Mouse (Mus musculus) cortical plate, adult 2 months (tissue): Measurements from ENCODE around the gene Rbm3. TPM values are rescaled to one million over a fixed set of nuclear protein-coding genes. Genes with fewer than 3 reads are reported as not detected.
A peak's percentile ranks its signal among the peaks of the same experiment; 100 is the strongest.
"Not testable (repeated sequence)": the region's sequence is repeated elsewhere in the genome, so short reads cannot be mapped to it uniquely, and the experiment has no call there.

Experiments used
- H3K27ac ChIP-seq: fragments of 200-500 bp; 2 replicates; pipeline ENCODE4 v1.5.1; 2012; ENCODE audit warnings: low read length, control low read depth, inconsistent platforms; ENCODE audit not compliant: insufficient read depth
- H3K4me1 ChIP-seq: fragments of 200-500 bp; 2 replicates; pipeline ENCODE4 v1.6.1; 2011; ENCODE audit warnings: low read length; ENCODE audit not compliant: control insufficient read depth, insufficient read depth
- H3K4me3 ChIP-seq: fragments of 200-500 bp; 2 replicates; pipeline ENCODE4 v1.5.1; 2011; ENCODE audit warnings: mild to moderate bottlenecking, low read length, control low read depth; ENCODE audit not compliant: insufficient read depth
- CTCF ChIP-seq: fragments of 200-500 bp; IDR thresholded peaks from 2 replicates; pipeline ENCODE4 v1.5.1; 2011; ENCODE audit warnings: mild to moderate bottlenecking, control low read depth, low read length; ENCODE audit not compliant: insufficient read depth; ENCODE audit errors: extremely low read depth
- POLR2A ChIP-seq: fragments of 200-500 bp; IDR thresholded peaks from 2 replicates; pipeline ENCODE4 v1.6.1; 2011; ENCODE audit warnings: mild to moderate bottlenecking, low read length, control low read depth; ENCODE audit not compliant: insufficient read depth; ENCODE audit errors: extremely low read depth
- polyA plus RNA-seq: library from polyadenylated mRNA; depleted of rRNA; stranded (reverse); fragments of >200 nt; gene quantifications from 2 replicates; pipeline ENCODE4 v1.2.3, GENCODE M21; 2012

Gene Rbm3
- polyA plus RNA-seq, 1 experiment, result 193 TPM

- Histone ChIP-seq H3K4me1 (peaks cover 1% of the 10 kb centered on the region; the same call in 1 of the 2 replicates), H3K27ac (peak within 1 kb of the TSS; percentile 91), H3K4me3 (peak within 1 kb of the TSS; percentile 67)
- TF ChIP-seq CTCF, result no peak
- TF ChIP-seq POLR2A, result peak; percentile 88
Measured at GRCm38 (mm10) chrX:8132017-8132976, 13.4 kb downstream of the Rbm3 start, which contains the start of gene Wdr13. TSS of gene Wdr13 (minus strand) at chrX:8132892.

DNA sequence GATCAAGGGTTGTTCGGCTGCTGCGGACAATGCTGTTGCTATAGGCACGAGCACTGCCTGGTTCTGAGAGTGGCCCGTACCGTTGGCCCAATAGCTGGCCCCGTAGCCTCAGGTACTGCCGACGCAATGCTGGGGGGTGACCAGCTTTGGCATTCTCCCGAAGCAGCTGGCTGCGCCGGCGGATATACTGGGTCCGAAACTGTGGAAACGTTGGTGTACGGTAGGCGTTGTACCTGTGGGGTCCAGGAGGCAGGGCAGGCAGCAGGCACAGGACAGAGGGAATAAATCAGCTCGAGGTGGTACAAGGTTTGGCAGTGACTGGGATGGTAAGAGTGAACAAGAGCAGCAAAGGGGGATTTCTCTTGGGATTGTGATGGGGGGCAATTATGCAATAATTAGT is 14.3 kb downstream of the Rbm3 start:
- TF ChIP-seq CTCF (no peak), POLR2A (no peak)
- H3K4me3 ChIP-seq, result no peak overlapping the region
- H3K4me1 ChIP-seq, result peaks cover 1% of the 10 kb centered on the region; the same call in 1 of the 2 replicates
- H3K27ac ChIP-seq, result no peak overlapping the region

DNA sequence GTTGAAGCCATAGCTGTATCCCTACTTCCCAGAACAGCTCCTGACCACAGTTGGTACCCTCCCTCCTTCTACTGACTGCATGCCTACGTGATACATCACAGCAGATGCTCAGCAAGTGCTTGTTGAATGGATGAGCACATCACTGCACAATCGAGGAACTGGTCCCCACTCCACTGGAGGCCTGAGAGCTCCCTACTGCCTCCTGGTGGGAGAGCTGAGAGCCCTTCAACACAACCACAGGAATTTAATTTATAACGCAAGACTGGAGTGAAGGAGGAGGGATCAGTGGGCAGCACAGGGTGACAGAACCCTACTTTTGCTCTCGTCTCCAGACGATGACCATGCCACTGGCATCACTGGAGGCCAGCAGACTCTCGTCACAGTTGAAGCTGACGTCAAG is 20.4 kb downstream of the Rbm3 start:
- no peaks in the 10 kb centered on the region for H3K4me1 ChIP-seq
- H3K27ac ChIP-seq, result no peak overlapping the region
- TF ChIP-seq CTCF (0 out of 2 replicates have a peak, but pooled peaks have one; percentile 2), POLR2A (no peak)
- no peak overlapping the region for H3K4me3 ChIP-seq

GRCm38 (mm10) chrX:8123821-8124470 is 21.7 kb downstream of the Rbm3 start:
- TF ChIP-seq POLR2A (no peak), CTCF (no peak)
- no peak overlapping the region for H3K4me3 ChIP-seq
- no peak overlapping the region for H3K27ac ChIP-seq

DNA sequence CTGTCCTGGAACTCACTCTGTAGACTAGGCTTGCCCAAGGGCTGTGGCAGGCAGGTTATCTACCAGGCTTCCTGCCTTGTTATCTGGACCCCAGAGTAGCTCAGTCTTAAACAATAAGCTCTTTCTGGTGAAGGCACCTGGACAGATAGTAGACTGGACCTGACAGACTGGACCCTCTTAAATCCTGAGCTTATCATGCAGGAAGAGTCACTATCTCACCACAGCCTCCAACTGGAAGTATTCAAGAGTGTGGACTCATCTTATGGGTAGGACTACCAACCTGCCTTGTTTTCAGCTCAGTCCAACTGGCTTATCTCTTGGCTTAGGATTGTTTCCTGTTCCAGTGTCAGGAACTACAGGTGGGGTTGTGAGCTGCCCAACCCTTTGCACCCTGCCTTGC is 28.4 kb downstream of the Rbm3 start:
- H3K4me3 ChIP-seq, result no peak overlapping the region
- H3K27ac ChIP-seq, result no peak overlapping the region
- no peaks in the 10 kb centered on the region for H3K4me1 ChIP-seq
- TF ChIP-seq POLR2A (no peak), CTCF (no peak)

More at GRCm38 (mm10) chrX:8123821-8124470, 21.7 kb downstream of the Rbm3 start:
- H3K4me1 ChIP-seq, result no peaks in the 10 kb centered on the region

- no peak for TF ChIP-seq POLR2A
- no peak for TF ChIP-seq CTCF
- Histone ChIP-seq H3K4me1 (no peaks in the 10 kb centered on the region), H3K27ac (no peak overlapping the region), H3K4me3 (no peak overlapping the region)
Measured at GRCm38 (mm10) chrX:8115275-8115674, 30.4 kb downstream of the Rbm3 start.

DNA sequence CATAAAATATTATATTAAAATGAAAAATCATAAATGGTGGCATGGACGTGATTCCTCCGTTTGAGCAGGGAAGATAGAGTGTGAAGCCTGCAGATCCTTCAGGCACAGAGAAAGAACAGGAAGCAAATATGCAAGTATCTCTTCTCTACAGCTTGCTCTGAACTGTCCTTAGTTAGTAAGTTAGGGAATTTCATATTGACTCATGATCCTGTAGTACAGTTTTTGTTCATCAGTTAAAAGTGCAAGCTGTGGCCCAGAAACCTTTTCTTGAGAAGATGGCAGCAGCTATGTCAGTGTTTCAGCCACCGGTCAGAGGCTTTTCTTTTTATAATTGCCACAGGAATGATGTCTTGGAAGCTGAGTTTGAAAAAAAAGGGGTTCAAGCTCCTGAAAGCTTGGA is 40.7 kb downstream of the Rbm3 start:
- no peak overlapping the region for H3K27ac ChIP-seq
- no peak for TF ChIP-seq POLR2A
- TF ChIP-seq CTCF, result no peak
- H3K4me1 ChIP-seq, result no peaks in the 10 kb centered on the region
- H3K4me3 ChIP-seq, result no peak overlapping the region

DNA sequence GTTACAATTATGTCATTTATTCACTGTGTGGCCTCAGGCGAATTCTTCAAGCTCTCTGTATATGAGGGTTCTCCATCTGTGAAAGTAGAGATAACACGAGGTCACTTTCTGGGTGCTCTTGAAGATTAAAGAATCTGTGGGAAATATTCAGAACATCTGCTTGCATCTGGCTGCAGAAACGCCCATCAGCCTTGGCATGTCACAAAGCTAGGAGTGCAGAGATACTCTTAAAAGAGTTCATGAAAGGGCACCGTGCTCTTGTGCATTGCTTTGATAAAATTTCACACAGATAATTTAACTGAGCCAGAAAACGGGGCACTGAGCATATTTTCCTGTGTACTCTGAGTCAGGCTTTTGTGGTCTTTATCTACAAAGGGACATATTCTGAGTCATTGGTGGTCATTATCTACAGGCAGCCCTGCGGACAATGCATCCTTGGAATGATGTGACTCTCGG is 43.4 kb downstream of the Rbm3 start:
- Histone ChIP-seq H3K4me1 (no peaks in the 10 kb centered on the region), H3K27ac (no peak overlapping the region), H3K4me3 (no peak overlapping the region)
- TF ChIP-seq CTCF (no peak), POLR2A (no peak)

GRCm38 (mm10) chrX:8101017-8101416 is 44.7 kb downstream of the Rbm3 start:
- TF ChIP-seq POLR2A (no peak), CTCF (peak; percentile 47; the same call in 1 of the 2 replicates)
- H3K4me1 ChIP-seq, result no peaks in the 10 kb centered on the region
- no peak overlapping the region for H3K27ac ChIP-seq
- H3K4me3 ChIP-seq, result no peak overlapping the region

DNA sequence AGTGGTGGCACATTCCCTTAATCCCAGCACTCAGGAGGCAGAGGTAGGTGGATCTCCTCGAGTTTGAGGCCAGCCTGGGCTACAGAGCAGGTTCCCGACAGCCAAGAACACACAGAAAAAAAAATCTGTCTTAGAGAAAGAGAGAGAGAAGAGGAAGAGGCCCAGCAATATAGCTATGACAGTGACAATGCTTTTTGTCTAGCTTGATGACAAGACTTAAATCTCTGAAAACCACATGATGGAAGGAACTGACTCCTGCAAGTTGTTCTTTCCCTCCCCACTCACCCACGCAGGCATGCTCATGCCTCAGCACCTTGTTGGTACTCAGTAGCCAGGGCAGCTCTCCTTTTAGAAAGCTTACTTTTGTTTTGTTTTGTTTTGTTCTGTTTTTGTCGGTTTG is 46.2 kb downstream of the Rbm3 start:
- TF ChIP-seq CTCF (no peak), POLR2A (no peak)
- no peaks in the 10 kb centered on the region for H3K4me1 ChIP-seq
- no peak overlapping the region for H3K4me3 ChIP-seq
- H3K27ac ChIP-seq, result no peak overlapping the region

DNA sequence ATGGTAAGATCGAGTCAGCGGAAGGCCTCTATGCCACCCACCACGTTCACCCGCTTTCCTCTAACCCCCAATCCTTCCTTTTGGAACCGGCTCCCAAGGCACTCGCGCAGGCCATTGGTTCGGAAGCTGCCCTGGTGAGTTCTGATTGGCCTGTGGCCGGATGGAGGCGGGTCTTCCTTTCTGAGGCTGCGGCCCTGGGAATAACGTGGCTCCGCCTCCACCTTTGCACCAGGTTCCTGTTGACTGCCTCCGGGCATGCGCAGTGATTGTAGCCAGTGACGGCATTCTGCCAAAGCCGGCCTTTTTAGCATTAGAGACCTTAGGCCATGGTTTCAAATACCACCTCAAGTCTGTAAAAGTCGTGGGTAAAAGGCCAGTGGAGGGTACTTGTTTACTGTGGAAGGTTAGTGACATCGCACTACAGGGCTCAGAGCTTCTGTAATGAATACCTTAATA is 48.9 kb downstream of the Rbm3 start:
- TF ChIP-seq CTCF (no peak), POLR2A (no peak)
- Histone ChIP-seq H3K4me1 (no peaks in the 10 kb centered on the region), H3K4me3 (peak overlapping the region; percentile 21; the same call in 1 of the 2 replicates), H3K27ac (peak overlapping the region; percentile 63; the same call in 1 of the 2 replicates)

DNA sequence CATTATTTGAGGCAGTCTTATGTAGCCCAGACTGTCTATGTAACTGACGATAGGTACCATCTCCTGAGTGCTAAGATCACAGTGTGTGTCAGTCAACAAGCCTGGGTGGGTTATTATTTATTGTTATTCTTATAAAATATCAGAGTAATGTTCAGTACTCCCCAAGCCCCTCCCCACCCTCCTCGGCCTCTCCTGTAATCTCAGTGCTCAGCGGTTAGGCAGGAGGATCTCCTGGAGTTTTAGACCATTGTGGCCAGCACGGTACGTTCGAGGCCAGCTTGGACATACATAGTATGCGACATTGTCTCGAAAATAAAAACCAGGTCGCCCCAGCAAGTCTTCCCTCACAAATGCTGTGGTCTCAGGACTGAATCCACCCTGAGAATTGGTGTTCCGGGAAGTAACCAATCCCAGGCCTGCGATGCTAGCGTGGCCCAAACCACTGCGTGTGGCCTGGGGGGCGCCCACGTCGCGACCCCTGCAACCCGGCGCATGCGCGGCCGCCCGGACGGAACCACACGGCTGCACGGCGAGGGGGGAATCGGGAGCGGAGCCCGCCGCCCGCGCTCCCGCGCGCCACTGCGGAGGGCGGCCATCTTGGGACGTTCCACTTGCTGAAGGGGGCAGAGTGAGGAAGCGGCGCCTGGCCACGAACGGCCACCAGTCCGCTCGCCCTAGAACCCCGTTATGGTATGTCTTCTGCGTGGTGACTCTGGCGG is 49.5 kb downstream of the Rbm3 start:
- H3K4me1 ChIP-seq, result not testable (repeated sequence)
- H3K4me3 ChIP-seq, result peak overlapping the region; percentile 21; the same call in 1 of the 2 replicates
- peak overlapping the region; percentile 63; the same call in 1 of the 2 replicates for H3K27ac ChIP-seq
